Mouse (Mus musculus) G1E-ER4 (cell line): ENCODE measurements around the gene Ankrd65. TPM values are rescaled to one million over a fixed set of nuclear protein-coding genes. Genes with fewer than 3 reads are reported as not detected.

Experiments
- GATA1 ChIP-seq: IDR thresholded peaks from one replicate; pipeline ENCODE4 v1.8.0; 2012; ENCODE audit warnings: low read length, inconsistent platforms
- polyA plus RNA-seq: library from polyadenylated mRNA; stranded (reverse); fragments of >175 nt; gene quantifications from 2 replicates; pipeline ENCODE4 v1.2.3, GENCODE M21; 2012

Ankrd65 gene
- not detected in 2 replicates for polyA plus RNA-seq

DNA sequence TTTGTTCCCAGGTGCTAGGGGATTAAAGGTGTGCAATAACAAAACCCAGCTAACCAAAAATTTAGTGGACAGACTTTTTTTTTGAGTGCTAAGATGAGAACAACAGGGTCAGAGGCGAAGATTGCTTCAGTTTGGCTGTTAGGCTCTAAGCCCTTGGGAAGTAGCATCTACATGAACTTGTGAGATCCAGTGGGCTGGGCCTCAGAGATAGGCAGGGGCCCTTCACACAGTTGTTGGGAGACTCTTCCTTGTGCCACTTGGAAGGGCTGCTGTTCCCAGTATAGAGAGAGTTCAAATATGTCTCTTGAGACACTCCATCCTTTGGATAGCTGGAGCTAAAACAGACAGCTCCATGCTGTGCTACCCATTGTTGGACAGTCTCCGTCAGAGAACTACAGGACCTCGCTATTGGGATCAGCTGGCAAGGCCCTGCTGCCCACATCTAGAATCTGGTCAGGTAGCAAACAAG is at the start of gene Ankrd65:
Ankrd65 (plus strand) TSS at position 419 of the 469 bp plus-strand sequence.
- TF ChIP-seq GATA1, result no peak

DNA sequence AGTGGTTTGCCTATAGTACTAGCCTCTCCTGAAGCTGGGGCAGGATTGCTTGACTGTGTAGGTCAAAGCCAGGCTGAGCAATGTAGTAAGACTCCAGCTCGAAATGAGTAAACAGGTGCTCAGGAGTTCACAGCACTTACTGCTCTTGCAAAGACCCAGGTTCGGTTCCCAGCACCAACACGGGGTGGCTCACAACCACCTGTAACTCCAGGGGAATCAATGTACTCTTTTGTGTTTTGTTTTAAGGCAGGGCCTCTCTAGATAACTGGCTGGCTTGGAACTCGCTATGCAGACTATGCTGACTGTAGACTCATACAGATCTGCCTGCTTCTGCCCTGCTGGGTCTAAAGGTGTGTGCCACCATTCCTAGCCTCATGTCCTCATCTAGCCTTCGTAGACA is 47.6 kb upstream of the Ankrd65 start:
- TF ChIP-seq GATA1, result no peak

DNA sequence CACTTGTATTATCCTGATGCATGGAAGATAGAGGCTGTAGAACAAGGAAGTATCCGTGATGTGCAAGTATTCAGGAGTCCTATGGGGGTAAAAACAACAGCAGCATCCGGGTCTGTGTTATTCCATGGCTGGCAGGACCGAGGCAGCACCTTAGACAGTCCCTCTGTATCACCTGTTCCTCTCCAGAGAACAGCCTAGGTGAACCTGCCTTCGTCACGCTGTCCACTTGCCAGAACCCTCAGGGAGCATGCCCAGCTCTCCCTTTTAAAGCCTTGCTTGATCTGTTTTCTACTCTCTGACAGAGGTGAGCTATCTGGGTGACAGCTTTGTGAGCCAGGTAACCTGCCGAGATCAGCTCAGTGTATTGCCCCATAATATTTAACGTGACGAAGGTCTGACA is 45.8 kb upstream of the Ankrd65 start:
- TF ChIP-seq GATA1, result no peak

- TF ChIP-seq GATA1, result no peak
Measured at GRCm38 (mm10) chr4:155745136-155745535, 45.1 kb upstream of the Ankrd65 start.

DNA sequence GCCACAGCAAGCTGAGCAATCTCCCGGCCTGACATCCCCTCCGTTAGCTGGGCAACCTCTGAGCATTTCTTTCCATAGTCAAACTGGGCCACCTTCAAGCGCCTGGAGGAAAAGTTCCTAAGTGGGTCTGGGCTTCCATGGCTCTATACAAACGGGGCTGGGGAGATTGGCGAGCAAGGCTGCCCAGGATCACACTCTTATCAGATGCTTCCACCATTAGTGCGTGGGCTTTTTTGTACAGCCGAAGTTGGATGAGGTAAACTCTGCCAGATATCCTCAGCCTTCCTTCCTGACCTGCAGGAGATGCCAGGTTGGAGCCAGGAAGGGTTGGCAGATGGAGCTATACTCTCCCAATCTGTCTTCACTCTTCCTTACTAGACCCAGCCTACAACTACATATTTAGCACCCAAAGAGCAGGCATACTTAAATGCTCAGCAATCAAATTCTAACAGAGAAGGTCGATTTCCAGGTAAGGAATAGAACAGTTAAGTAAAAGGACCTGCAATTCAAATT is 44.1 kb upstream of the Ankrd65 start:
- TF ChIP-seq GATA1, result no peak

GRCm38 (mm10) chr4:155746575-155747490 is 43.4 kb upstream of the Ankrd65 start:
- no peak for TF ChIP-seq GATA1

GRCm38 (mm10) chr4:155757011-155757410 is 33.2 kb upstream of the Ankrd65 start:
- no peak for TF ChIP-seq GATA1

- no peak for TF ChIP-seq GATA1
Measured at GRCm38 (mm10) chr4:155759862-155760612, 30.2 kb upstream of the Ankrd65 start.

DNA sequence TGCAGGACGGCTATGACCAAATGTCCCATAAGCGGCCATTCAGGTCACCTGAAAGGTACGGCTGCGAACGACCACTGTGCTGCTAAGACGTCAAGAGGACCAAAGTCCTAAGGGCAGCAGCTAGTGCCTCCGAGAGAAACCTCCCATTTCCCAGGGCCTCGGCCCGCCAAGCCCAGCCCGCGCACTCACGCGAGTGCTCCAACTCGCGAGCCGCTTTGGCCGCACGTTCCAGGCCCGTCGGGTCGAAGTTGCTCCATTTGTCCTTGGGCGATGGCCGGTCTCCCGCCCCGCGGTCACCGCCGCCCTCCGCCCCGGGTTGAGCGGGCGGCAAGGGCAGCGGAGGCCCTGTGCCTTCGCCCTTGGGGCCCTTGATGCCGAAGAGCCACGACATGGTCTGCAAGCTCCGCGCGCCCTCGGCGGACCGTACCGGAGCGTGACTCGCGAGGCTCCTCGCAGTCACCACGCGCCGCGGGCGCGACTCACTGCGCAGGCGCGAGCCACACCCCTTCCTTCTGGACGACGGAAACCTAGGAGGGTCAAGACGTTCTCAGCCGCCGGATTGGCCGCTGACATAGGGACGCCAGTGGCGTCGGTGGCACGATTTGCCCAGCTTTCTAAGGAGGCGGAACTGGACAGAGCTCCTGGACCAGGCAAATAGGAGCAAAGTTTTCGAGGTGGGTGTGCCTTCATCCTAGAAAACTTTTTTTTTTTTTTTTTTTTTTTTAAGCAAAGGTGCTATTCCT is 29.5 kb upstream of the Ankrd65 start, which contains the start of gene Atad3a:
Atad3a (minus strand) TSS at position 481 of the 743 bp plus-strand sequence.
- no peak for TF ChIP-seq GATA1

- TF ChIP-seq GATA1, result no peak
Measured at GRCm38 (mm10) chr4:155761356-155762099, 28.7 kb upstream of the Ankrd65 start.

DNA sequence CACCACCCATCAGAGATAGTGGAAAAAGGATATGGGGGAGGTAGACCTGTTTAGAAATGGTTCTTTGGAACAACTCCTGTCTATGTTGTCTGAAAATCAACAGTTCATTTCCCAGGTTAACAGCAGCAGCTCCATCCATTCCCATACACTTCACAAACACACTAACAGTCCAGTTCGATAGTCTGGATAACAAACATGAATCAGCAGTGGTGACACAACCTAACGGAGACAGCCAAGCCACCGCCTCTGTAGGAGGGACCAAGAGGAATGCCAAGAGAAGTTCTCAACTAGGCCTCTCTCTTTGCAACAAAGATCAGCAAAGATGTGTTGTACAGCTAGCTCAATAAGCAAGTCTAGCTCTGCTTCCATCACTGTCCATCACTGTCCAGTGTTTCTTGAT is 27.9 kb upstream of the Ankrd65 start:
- TF ChIP-seq GATA1, result no peak

DNA sequence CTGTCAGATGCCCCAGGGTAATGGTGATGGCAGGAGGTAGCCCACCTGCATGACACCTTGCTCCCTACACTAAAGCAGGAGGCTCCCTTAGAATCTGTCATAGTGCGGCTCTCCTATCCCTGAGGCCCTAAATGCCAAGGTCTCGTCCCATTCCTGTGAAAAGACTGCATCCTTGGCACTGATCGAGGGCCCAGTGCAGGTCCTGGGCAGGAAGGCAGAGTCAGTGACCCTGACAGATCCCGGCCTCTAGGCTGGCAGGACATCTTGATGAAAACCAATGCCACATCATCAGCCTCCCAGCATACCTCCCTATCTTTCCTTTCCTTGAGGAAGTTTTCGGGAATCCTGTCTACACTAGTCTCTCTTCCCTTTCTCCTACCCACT is 20.8 kb upstream of the Ankrd65 start:
- TF ChIP-seq GATA1, result no peak

DNA sequence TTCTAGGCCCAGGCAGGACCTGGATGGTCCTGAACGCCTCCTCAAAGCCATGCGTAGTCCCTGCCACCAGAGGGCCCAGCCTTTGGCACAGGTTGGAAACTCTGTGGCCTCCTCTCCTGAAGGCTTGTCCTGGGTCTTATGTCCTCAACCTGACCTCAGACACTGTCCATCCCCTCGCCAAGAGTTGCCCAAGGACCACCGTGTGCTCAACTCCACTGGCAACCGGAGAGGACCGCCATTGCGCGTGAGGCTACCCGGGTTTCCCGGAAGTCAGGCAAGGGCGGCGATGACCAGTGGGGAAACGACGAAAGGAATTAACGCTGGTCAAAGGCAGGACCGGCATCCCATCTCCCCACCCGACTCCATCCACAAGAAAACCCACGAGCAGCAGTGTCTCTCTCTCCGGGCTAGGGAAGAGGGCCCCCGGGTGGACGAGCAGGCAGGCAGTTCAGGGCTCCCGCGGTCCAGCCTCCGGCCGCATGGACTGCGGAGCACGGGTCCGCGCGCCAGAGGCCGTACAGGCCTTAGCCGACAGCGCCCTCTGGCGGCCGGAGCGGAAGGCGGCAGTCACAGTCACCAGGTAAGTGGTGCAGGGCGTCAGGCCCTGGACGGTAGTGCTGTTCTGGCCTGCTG is 20.2 kb upstream of the Ankrd65 start:
- no peak for TF ChIP-seq GATA1

DNA sequence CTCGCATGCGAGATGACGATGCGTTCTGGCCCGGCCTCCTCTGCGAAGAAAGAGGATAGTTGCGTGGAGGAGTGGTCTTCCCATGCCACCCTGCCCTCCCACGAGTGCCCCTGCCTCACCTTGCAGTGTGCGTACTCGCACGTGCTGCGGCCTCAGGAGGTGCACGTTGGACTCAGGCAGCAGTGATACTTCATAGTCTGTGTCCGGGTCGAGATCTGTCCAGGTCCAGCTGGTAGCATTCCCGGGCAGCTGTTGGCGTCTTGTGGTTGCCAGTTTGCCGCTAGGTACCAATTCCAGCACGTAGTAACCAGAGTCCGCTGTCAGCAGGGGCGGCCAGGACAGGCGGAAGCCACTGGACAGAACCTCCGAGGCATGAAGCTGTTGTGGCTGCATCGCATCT is 19.6 kb upstream of the Ankrd65 start:
- TF ChIP-seq GATA1, result no peak
